Mouse (Mus musculus): ENCODE results near the gene Gm4791. TPM values are rescaled to one million over a fixed set of nuclear protein-coding genes. Genes with fewer than 3 reads are reported as not detected.

The Gm4791 gene
- not detected in 2 replicates for polyA plus RNA-seq (2015; fragmentation: Nextera tagmentation; extraction: Ambion mirVana)

DNA sequence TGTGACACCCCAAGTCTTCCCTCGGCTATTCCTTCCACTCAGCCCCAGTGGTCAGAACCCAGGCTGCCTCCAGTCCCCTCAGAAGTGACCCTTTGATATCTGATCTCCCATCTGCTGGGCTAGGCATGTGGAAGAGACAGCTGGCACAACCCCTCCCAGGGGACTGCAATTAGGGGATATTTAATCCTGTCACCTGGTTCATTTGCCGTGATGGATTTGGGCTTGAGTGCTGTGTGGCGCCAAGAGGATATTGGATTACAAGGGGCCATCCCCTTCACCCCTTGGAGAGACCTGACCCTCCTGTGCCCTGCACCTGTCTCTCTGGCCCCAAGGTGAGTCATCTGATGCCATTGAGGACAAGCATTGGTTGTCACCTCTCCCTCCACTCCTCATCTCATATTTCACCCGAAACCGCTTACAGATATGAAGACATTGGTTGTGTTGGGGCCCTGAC lies at the start of gene Gm4791:
Gm4791 (plus strand) TSS at position 404 of the 454 bp plus-strand sequence.
- Histone ChIP-seq H3K4me1 (replicated peaks) (0 out of 2 replicates have a peak, but pooled peaks cover 4% of the 10 kb centered on the region), H3K9me3 (no peaks in the 10 kb centered on the region), H3K36me3 (no peaks in the 10 kb centered on the region), H3K27me3 (no peaks in the 10 kb centered on the region), H3K27ac (no peak within 1 kb of the TSS), H3K4me2 (replicated peaks) (no peak within 1 kb of the TSS), H3K9ac (replicated peaks) (no peak within 1 kb of the TSS), H3K4me3 (replicated peaks) (no peak within 1 kb of the TSS)
- ATAC-seq: no peak
- 46% methylated on average over 5 of the region's 5 CpGs for WGBS

- no peaks in the 10 kb centered on the region for H3K36me3 ChIP-seq
- H3K4me2 ChIP-seq (replicated peaks): no peak overlapping the region
- WGBS: 60% methylated on average over 6 of the region's 6 CpGs
- no peak overlapping the region for H3K4me3 ChIP-seq (replicated peaks)
- H3K9ac ChIP-seq (replicated peaks): no peak overlapping the region
- H3K9me3 ChIP-seq: no peaks in the 10 kb centered on the region
- H3K4me1 ChIP-seq (replicated peaks): peaks cover 27% of the 10 kb centered on the region
- peak; percentile 37; the same call in 1 of the 2 replicates for ATAC-seq
- H3K27me3 ChIP-seq: no peaks in the 10 kb centered on the region
- 0 out of 2 replicates have a peak overlapping the region, but pooled peaks have one; percentile 3 for H3K27ac ChIP-seq
Measured at GRCm38 (mm10) chr9:46956286-46956685, 42.3 kb upstream of the Gm4791 start.

GRCm38 (mm10) chr9:46957420-46957950 lies 41.1 kb upstream of the Gm4791 start:
- H3K27me3 ChIP-seq: no peaks in the 10 kb centered on the region
- no peak for ATAC-seq
- no peak overlapping the region for H3K4me3 ChIP-seq (replicated peaks)
- no peak overlapping the region for H3K27ac ChIP-seq
- no peak overlapping the region for H3K9ac ChIP-seq (replicated peaks)
- no peak overlapping the region for H3K4me2 ChIP-seq (replicated peaks)
- no peaks in the 10 kb centered on the region for H3K36me3 ChIP-seq
- no peaks in the 10 kb centered on the region for H3K9me3 ChIP-seq
- peaks cover 27% of the 10 kb centered on the region for H3K4me1 ChIP-seq (replicated peaks)
- 84% methylated on average over 8 of the region's 8 CpGs for WGBS

- Histone ChIP-seq H3K27ac (no peak overlapping the region), H3K9me3 (no peaks in the 10 kb centered on the region), H3K4me3 (replicated peaks) (no peak overlapping the region), H3K9ac (replicated peaks) (no peak overlapping the region), H3K27me3 (0 out of 2 replicates have a peak, but pooled peaks cover 4% of the 10 kb centered on the region), H3K4me1 (replicated peaks) (peaks cover 15% of the 10 kb centered on the region), H3K36me3 (no peaks in the 10 kb centered on the region), H3K4me2 (replicated peaks) (no peak overlapping the region)
- no peak for ATAC-seq
- 50% methylated on average over 5 of the region's 5 CpGs for WGBS
Measured at GRCm38 (mm10) chr9:46966028-46966427, 32.5 kb upstream of the Gm4791 start.

DNA sequence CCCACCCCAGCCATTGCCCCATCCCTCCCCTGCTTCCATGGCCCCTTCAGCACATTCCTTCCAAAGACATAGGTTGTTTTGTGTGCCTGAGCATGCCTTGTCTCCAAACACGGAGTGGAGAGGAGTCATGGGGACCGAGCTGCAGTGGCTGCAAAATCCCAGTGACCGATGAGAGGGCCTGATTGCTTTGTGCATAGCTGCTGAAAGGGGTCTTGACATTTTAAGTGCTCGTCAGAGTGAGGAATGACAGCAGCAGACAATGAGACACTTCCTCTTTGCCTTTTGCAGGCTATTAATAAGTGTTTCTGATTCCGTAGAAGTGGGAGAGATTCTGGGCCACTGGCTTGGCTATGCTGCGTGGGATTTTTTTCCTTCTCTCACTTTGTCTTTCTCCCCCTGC lies 29.6 kb upstream of the Gm4791 start:
- ATAC-seq: no peak; the same call in 1 of the 2 replicates
- WGBS: 38% methylated on average over 6 of the region's 6 CpGs
- H3K27ac ChIP-seq: no peak overlapping the region
- H3K4me1 ChIP-seq (replicated peaks): peaks cover 15% of the 10 kb centered on the region
- no peaks in the 10 kb centered on the region for H3K36me3 ChIP-seq
- no peak overlapping the region for H3K4me3 ChIP-seq (replicated peaks)
- H3K27me3 ChIP-seq: 0 out of 2 replicates have a peak, but pooled peaks cover 4% of the 10 kb centered on the region
- H3K4me2 ChIP-seq (replicated peaks): no peak overlapping the region
- no peak overlapping the region for H3K9ac ChIP-seq (replicated peaks)
- H3K9me3 ChIP-seq: no peaks in the 10 kb centered on the region

- Histone ChIP-seq H3K4me1 (replicated peaks) (peaks cover 15% of the 10 kb centered on the region), H3K9ac (replicated peaks) (no peak overlapping the region), H3K27me3 (0 out of 2 replicates have a peak, but pooled peaks cover 4% of the 10 kb centered on the region), H3K27ac (no peak overlapping the region), H3K4me2 (replicated peaks) (no peak overlapping the region), H3K36me3 (no peaks in the 10 kb centered on the region), H3K4me3 (replicated peaks) (no peak overlapping the region), H3K9me3 (no peaks in the 10 kb centered on the region)
- 70% methylated on average over 6 of the region's 6 CpGs for WGBS
- no peak for ATAC-seq
Measured at GRCm38 (mm10) chr9:46969406-46969805, 29.1 kb upstream of the Gm4791 start.

GRCm38 (mm10) chr9:46978806-46979205 lies 19.7 kb upstream of the Gm4791 start:
- Histone ChIP-seq H3K4me3 (replicated peaks) (no peak overlapping the region), H3K9me3 (no peaks in the 10 kb centered on the region), H3K9ac (replicated peaks) (no peak overlapping the region), H3K27ac (no peak overlapping the region), H3K27me3 (peaks cover 14% of the 10 kb centered on the region), H3K36me3 (no peaks in the 10 kb centered on the region), H3K4me2 (replicated peaks) (no peak overlapping the region), H3K4me1 (replicated peaks) (peaks cover 15% of the 10 kb centered on the region; the same call in 1 of the 2 replicates)
- ATAC-seq: no peak
- WGBS: 12% methylated on average over 11 of the region's 11 CpGs

DNA sequence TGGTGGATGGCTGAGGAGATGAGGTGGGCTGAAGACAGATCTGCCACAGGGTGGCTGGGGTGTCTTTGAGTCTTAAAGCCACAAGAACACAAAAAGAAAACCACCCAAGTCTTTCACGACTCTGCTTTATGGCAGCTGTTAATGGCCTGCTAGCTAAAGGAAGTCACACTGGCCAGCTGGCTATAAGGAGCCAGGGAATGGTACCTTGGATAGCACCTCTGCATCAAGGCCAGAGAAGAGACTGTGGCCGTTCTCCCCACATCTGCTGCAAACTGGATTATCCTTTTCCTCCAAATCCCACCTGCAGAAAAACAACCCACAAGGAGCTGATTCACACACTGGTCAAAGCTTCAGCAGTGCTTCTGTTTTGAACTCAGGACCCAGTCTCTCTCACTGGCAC lies 18.4 kb upstream of the Gm4791 start:
- Histone ChIP-seq H3K4me1 (replicated peaks) (peaks cover 15% of the 10 kb centered on the region; the same call in 1 of the 2 replicates), H3K27me3 (peaks cover 14% of the 10 kb centered on the region), H3K9me3 (no peaks in the 10 kb centered on the region), H3K4me2 (replicated peaks) (no peak overlapping the region), H3K27ac (no peak overlapping the region), H3K36me3 (no peaks in the 10 kb centered on the region), H3K9ac (replicated peaks) (no peak overlapping the region), H3K4me3 (replicated peaks) (no peak overlapping the region)
- ATAC-seq: no peak
- 56% methylated on average over 2 of the region's 2 CpGs for WGBS

- 71% methylated on average over 2 of the region's 2 CpGs for WGBS
- Histone ChIP-seq H3K36me3 (no peaks in the 10 kb centered on the region), H3K27ac (no peak overlapping the region), H3K4me3 (replicated peaks) (no peak overlapping the region), H3K27me3 (0 out of 2 replicates have a peak, but pooled peaks cover 5% of the 10 kb centered on the region), H3K4me1 (replicated peaks) (peaks cover 13% of the 10 kb centered on the region; the same call in 1 of the 2 replicates), H3K9me3 (no peaks in the 10 kb centered on the region), H3K9ac (replicated peaks) (no peak overlapping the region), H3K4me2 (replicated peaks) (no peak overlapping the region)
- no peak for ATAC-seq
Measured at GRCm38 (mm10) chr9:46983471-46983870, 15.1 kb upstream of the Gm4791 start.

- H3K4me2 ChIP-seq (replicated peaks): no peak overlapping the region
- 95% methylated on average over 6 of the region's 6 CpGs for WGBS
- H3K4me1 ChIP-seq (replicated peaks): no peaks in the 10 kb centered on the region
- no peak for ATAC-seq
- H3K36me3 ChIP-seq: no peaks in the 10 kb centered on the region
- no peaks in the 10 kb centered on the region for H3K27me3 ChIP-seq
- no peak overlapping the region for H3K27ac ChIP-seq
- no peak overlapping the region for H3K9ac ChIP-seq (replicated peaks)
- no peak overlapping the region for H3K4me3 ChIP-seq (replicated peaks)
- H3K9me3 ChIP-seq: no peaks in the 10 kb centered on the region
Measured at GRCm38 (mm10) chr9:47041569-47041968, 43.0 kb downstream of the Gm4791 start.
